ENCODE assay signal across 9 mouse cellular contexts in genomic region chr4:115839956-115840355, GRCm38 (mm10). TPM values are rescaled to one million over a fixed set of nuclear protein-coding genes. Genes with fewer than 3 reads are reported as not detected.
DNase-seq lines count a peak whose midpoint lies in the region; ATAC-seq and TF ChIP-seq lines count a peak whose summit lies in the region.
"Had no signal": no experiment of that assay in that cellular context is flagged by ENCODE, and none has a peak within 500 bp of the region (broad histone marks: within the 10 kb centered on the region; RNA-seq: fewer than 3 reads in every experiment).

No protein-coding gene starts in this region.

- peaks cover 63% of the 10 kb centered on the region for H3K36me3 ChIP-seq in erythroblast, embryonic 14.5 days (ENCODE audit: control insufficient read depth)
- no peaks in the 10 kb centered on the region for H3K36me3 ChIP-seq in intestine, embryonic 14.5 days (ENCODE audit: control insufficient read depth, insufficient read depth, low read length)
- H3K36me3 ChIP-seq in liver, postnatal 0 days (replicated peaks; ENCODE audit: insufficient read depth, low read length) = peaks cover 15% of the 10 kb centered on the region; the same call in 1 of the 2 replicates

- H3K9me3 ChIP-seq in erythroblast, embryonic 14.5 days (ENCODE audit: control insufficient read depth, low read length) = no peaks in the 10 kb centered on the region
- H3K9me3 ChIP-seq in intestine, embryonic 14.5 days (ENCODE audit: control insufficient read depth, low read length) = no peaks in the 10 kb centered on the region
- H3K9me3 ChIP-seq in liver, postnatal 0 days (ENCODE audit: low read length) = no peaks in the 10 kb centered on the region

- H3K4me2 ChIP-seq in intestine, embryonic 14.5 days (ENCODE audit: low read length) = peak overlapping the region; percentile 78
- peak overlapping the region; percentile 86 for H3K4me2 ChIP-seq in liver, postnatal 0 days (ENCODE audit: low read depth, low read length)

- peak; percentile 26 for DNase-seq in adipocyte (ENCODE audit: low spot score)
- DNase-seq in intestine, embryonic 14.5 days (ENCODE audit: low spot score) = no peak
- DNase-seq in liver, postnatal 0 days = no peak
- DNase-seq in ovary, postnatal 10 days (ENCODE audit: low spot score) = no peak
- DNase-seq in spleen, postnatal 10 days (ENCODE audit: low spot score in 2 of 2) = no peak
- DNase-seq in layer of hippocampus, adult 9-11 months = no peak

- 42% methylated on average over 4 of the region's 4 CpGs for WGBS in intestine, embryonic 14.5 days
- WGBS in liver, postnatal 0 days (ENCODE audit: insufficient replicate concordance) = 48% methylated on average over 4 of the region's 4 CpGs

- no peak for TF ChIP-seq CTCF in liver, postnatal 0 days (IDR thresholded peaks at IDR 0.05; ENCODE audit: low read depth)

- ATAC-seq in erythroblast, adult 5-6 weeks (replicated peaks; ENCODE audit: low FRiP score, poor library complexity, severe bottlenecking) = no peak
- no peak for ATAC-seq in intestine, embryonic 14.5 days (replicated peaks; ENCODE audit: low FRiP score, low TSS enrichment, low read depth)
- peak; percentile 27 for ATAC-seq in liver, postnatal 0 days

- H3K4me1 ChIP-seq in erythroblast, embryonic 14.5 days (ENCODE audit: control insufficient read depth) = peaks cover 82% of the 10 kb centered on the region
- H3K4me1 ChIP-seq in intestine, embryonic 14.5 days (replicated peaks; ENCODE audit: control insufficient read depth, insufficient read depth, low read length) = peaks cover 9% of the 10 kb centered on the region; the same call in 1 of the 2 replicates
- peaks cover 25% of the 10 kb centered on the region for H3K4me1 ChIP-seq in liver, postnatal 0 days (ENCODE audit: insufficient read depth)

- no peak; the same call in 1 of the 2 replicates for TF ChIP-seq EP300 in liver, postnatal 0 days (IDR thresholded peaks at IDR 0.05; ENCODE audit: low read depth)

- no peak overlapping the region for H3K9ac ChIP-seq in intestine, embryonic 14.5 days (ENCODE audit: low read length)
- H3K9ac ChIP-seq in liver, postnatal 0 days (replicated peaks) = peak overlapping the region; percentile 87

- no peaks in the 10 kb centered on the region for H3K27me3 ChIP-seq in erythroblast, embryonic 14.5 days (ENCODE audit: control insufficient read depth)
- no peaks in the 10 kb centered on the region for H3K27me3 ChIP-seq in intestine, embryonic 14.5 days (replicated peaks; ENCODE audit: control insufficient read depth, insufficient read depth, low read length)
- H3K27me3 ChIP-seq in liver, postnatal 0 days (ENCODE audit: insufficient read depth, low read length) = no peaks in the 10 kb centered on the region

- H3K27ac ChIP-seq in intestine, embryonic 14.5 days (ENCODE audit: low read depth) = no peak overlapping the region
- peak overlapping the region; percentile 86 for H3K27ac ChIP-seq in liver, postnatal 0 days (ENCODE audit: low read depth)

- H3K4me3 ChIP-seq in erythroblast, embryonic 14.5 days (replicated peaks) = peak overlapping the region; percentile 87
- H3K4me3 ChIP-seq in intestine, embryonic 14.5 days (ENCODE audit: low read depth, low read length) = peak overlapping the region; percentile 71
- peak overlapping the region; percentile 91 for H3K4me3 ChIP-seq in liver, postnatal 0 days (ENCODE audit: low read depth, low read length)

RNA-seq across cellular contexts. Expression of gene Mknk1, which starts 1.0 kb away (rescaled TPM):
- 7.1 and 8.0 TPM in 2 replicates for polyA plus RNA-seq in erythroblast, embryonic 14.5 days (2012)
- total RNA-seq in erythroblast, adult 5-6 weeks (2015; ENCODE audit: low replicate concordance) = 31.8 and 64.2 TPM in 2 replicates
- 85.6 and 115 TPM in 2 replicates for total RNA-seq in erythroblast, adult 5-6 weeks (2017; ENCODE audit: low replicate concordance)
- 21.3 and 24.7 TPM in 2 replicates for polyA plus RNA-seq in intestine, embryonic 14.5 days (2014; fragmentation: Nextera tagmentation; extraction: Ambion mirVana)
- 31.6 and 37.0 TPM in 2 replicates for polyA plus RNA-seq in liver, postnatal 0 days (2015; fragmentation: Nextera tagmentation; extraction: Ambion mirVana)

RNA-seq across cellular contexts. Expression of gene Mob3c, which starts 12.1 kb away (rescaled TPM):
- polyA plus RNA-seq in erythroblast, embryonic 14.5 days (2012) = 0.55 and 1.0 TPM in 2 replicates
- 2.5 and 3.8 TPM in 2 replicates for total RNA-seq in erythroblast, adult 5-6 weeks (2015; ENCODE audit: low replicate concordance)
- total RNA-seq in erythroblast, adult 5-6 weeks (2017; ENCODE audit: low replicate concordance) = 4.6 and 4.7 TPM in 2 replicates
- polyA plus RNA-seq in intestine, embryonic 14.5 days (2014; fragmentation: Nextera tagmentation; extraction: Ambion mirVana) = 10.7 and 13.4 TPM in 2 replicates
- polyA plus RNA-seq in liver, postnatal 0 days (2015; fragmentation: Nextera tagmentation; extraction: Ambion mirVana) = 7.3 and 10.0 TPM in 2 replicates

RNA-seq across cellular contexts. Expression of gene Kncn, which starts 44.2 kb away (rescaled TPM):
- 0.02 TPM in 1 of 2 replicates, not detected in the other for polyA plus RNA-seq in erythroblast, embryonic 14.5 days (2012)
- not detected in 2 replicates for total RNA-seq in erythroblast, adult 5-6 weeks (2015; ENCODE audit: low replicate concordance)
- not detected in 2 replicates for total RNA-seq in erythroblast, adult 5-6 weeks (2017; ENCODE audit: low replicate concordance)
- not detected in 2 replicates for polyA plus RNA-seq in intestine, embryonic 14.5 days (2014; fragmentation: Nextera tagmentation; extraction: Ambion mirVana)
- polyA plus RNA-seq in liver, postnatal 0 days (2015; fragmentation: Nextera tagmentation; extraction: Ambion mirVana) = not detected in 2 replicates
- total RNA-seq: gastrocnemius, adult 8-10 months had no signal

RNA-seq across cellular contexts. Expression of gene 6430628N08Rik, which starts 50.5 kb away (rescaled TPM):
- polyA plus RNA-seq in erythroblast, embryonic 14.5 days (2012) = not detected in 2 replicates
- not detected in 2 replicates for total RNA-seq in erythroblast, adult 5-6 weeks (2015; ENCODE audit: low replicate concordance)
- total RNA-seq in erythroblast, adult 5-6 weeks (2017; ENCODE audit: low replicate concordance) = not detected in 2 replicates
- not detected in 2 replicates for polyA plus RNA-seq in intestine, embryonic 14.5 days (2014; fragmentation: Nextera tagmentation; extraction: Ambion mirVana)
- not detected in 2 replicates for polyA plus RNA-seq in liver, postnatal 0 days (2015; fragmentation: Nextera tagmentation; extraction: Ambion mirVana)
- total RNA-seq: gastrocnemius, adult 8-10 months had no signal

RNA-seq across cellular contexts. Expression of gene Atpaf1, which starts 55.3 kb away (rescaled TPM):
- 0.21 and 0.33 TPM in 2 replicates for polyA plus RNA-seq in erythroblast, embryonic 14.5 days (2012)
- 2.7 and 10.9 TPM in 2 replicates for total RNA-seq in erythroblast, adult 5-6 weeks (2015; ENCODE audit: low replicate concordance)
- 1.4 and 2.3 TPM in 2 replicates for total RNA-seq in erythroblast, adult 5-6 weeks (2017; ENCODE audit: low replicate concordance)
- 62.7 and 73.0 TPM in 2 replicates for polyA plus RNA-seq in intestine, embryonic 14.5 days (2014; fragmentation: Nextera tagmentation; extraction: Ambion mirVana)
- polyA plus RNA-seq in liver, postnatal 0 days (2015; fragmentation: Nextera tagmentation; extraction: Ambion mirVana) = 14.5 and 15.2 TPM in 2 replicates
